Mouse (Mus musculus): ENCODE data around the gene Plekha8.

The Plekha8 gene

DNA sequence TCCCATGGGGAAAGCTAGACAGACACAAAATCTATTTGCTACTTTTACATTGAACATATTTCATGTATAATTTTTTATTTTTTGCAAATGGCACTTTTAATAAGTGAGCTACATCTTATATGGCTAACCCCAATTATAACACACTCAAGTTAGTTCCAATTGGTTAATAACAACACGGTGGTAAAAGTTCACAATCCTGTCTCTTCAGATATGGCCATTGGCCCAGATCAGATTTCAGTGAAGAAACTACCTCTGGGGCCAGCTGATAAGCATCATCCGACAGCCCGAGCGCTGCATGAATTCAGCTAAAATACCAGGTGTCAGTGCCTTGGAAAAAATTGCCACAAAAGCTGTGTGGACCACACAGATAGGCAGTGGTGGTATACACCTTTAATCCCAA lies 7.2 kb upstream of the Plekha8 start:
- DNase-seq: no peak

DNA sequence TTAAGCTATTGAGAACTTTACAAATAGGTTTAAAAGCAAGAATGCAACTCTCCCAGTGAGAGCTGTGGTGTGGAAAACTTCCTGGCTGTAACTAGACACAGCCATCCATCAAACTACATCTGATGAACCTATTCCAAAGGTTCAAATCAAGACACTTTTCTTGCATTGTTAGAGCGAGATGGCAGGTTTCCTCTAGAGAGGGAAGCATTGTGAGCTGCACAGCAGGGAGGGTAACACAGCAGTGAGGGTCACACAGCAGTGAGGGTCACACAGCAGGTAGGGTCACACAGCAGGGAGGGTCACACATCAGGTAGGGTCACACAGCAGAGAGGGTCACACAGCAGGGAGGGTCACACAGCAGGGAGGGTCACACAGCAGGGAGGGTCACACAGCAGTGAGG lies 6.7 kb upstream of the Plekha8 start:
- DNase-seq: no peak

DNA sequence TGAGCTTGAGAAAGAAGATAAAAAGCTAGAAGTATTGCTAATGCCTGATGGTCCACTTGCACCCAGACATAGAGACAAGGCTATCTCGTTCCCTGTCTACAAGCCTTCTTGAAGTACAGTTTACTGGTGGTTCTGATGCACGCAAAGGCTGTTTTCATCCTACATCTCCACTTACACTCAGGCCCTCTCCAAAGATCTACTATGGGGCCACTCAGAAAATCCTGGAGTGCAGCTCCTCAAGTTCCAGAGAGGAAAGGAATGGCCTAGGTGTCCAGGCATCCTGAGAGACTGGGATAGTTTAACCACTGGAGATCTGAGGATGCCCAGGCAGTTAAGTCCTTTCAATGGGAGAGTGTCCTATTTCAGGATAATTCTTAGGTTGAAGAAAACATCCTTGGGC lies 4.2 kb upstream of the Plekha8 start:
- DNase-seq: no peak

DNA sequence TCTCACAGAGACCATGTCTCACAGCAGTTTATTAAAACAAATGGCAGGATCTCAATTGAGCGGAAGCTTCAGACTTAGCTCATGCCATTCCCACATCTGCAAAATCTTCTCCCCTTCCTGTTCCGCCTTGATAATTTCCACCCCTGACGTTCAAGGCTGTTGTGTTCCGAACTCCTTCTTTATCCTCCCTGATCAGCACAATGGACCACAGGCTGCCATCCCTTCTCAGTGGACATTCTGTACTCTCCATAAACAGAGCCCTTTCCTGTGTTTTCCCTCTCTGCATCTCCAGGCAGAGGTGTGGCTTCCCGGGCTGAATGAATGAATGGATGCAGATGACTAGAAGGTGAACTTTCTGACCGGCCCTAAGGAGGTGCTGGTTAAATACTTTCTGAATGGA lies 3.1 kb upstream of the Plekha8 start:
- no peak for DNase-seq

DNA sequence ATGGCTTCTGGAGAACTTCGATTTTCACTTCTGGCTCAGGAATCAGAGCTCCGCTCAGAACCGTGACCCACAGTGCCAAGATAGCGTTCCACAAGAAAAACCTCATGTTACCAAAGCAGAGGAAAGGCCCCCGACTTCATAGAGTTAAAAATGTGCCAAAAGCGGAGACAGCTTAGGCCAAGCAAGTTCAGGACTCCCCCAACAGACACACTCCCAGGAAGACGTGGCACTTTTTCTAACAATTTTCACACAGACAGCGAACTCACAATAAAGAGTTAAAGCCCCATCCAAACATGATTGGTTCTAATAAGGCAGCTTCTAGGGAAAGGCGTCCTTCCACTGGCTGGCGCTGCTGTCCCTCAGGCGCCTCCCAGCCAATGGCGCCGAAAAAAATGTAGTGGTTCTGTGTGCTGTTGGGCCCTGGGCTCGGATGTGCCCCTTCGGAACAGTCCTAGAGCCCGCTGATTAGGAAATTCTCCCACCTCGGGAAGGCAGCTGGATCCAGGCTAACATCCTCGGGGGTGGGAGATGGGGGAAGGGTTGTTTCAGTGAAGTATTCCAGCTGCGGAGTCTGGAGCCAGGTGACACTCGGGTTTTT lies 1.9 kb upstream of the Plekha8 start:
- DNase-seq: peak; percentile 83

DNA sequence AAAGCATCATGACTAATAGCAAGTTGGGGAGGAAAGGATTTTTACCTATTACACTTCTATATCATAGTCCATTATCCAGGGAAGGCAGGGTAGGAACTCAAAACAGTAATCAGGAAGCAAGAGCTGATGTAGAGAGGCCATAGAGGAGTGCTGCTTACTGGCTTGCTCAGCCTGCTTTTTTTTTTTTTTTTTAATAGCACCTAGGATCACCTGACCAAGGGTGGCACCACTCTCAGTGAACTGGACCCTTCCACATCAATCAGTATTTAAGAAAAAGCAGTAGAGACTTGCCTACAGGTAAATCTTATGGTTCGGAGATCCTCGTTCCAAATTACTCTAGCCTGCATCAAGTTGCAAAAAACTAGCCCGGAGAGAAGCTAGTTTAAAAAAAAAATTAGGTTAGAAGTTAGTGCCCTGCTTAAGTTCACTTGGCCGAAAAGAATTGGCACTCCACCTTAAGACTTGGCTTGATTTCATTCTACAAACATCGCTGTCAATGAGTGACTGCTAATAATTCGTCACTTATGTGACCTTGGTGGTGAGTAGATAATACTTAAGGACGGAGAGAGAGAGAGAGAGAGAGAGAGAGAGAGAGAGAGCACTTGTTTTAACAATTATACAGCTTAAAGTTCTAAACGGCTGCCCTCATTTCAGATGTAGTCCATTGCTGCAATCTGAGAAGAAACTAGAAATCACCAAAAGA lies 994 bp upstream of the Plekha8 start:
- no peak for DNase-seq

DNA sequence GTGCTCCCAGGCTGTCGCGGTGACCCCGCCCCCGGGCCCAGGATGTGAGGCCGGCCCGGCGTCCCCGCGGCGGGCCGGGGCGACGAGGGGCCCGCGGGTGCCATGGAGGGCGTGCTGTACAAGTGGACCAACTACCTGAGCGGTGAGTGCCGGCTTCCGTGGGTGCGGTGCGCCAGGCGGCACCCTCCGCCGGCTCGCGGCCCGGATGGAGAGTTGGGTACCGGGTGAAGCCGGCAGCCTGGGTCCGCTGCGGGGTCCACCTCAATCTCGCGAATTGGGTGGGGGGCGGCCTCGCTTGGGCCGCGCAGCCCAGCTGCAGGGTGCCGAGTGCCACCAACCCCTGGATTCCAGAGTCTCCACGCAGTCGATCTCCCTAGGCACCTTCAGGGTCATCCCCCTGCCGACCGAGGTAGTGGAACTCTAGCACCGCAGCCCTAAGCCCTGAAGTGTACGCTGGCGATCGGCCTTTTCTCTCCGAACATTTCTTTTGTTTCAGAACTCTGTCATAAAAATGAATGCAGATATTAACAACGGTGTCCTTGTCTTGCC lies 493 bp downstream of the Plekha8 start:
- DNase-seq: no peak

DNA sequence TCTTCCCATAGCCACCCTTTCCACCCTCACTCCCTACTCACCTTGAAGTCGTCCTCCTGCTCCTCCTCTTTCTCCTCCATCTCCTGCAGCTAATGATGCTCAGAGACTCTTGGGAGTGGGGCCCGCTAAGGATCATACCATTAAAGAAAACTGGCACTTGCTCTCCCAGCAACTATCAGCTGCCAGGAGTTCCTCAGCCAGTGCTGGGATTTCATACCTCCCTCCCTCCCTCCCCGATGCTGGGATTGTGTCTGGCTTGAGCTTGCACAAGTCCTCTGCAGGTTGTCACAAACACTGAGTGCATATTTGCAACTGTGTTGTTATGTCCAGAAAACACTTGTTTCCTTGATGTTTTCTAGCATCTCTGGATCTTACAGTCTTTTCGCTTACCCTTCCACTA lies 2.3 kb downstream of the Plekha8 start, which contains the start of gene Fkbp14:
Fkbp14 (minus strand) TSS at position 101 of the 400 bp plus-strand sequence.
- DNase-seq: no peak

DNA sequence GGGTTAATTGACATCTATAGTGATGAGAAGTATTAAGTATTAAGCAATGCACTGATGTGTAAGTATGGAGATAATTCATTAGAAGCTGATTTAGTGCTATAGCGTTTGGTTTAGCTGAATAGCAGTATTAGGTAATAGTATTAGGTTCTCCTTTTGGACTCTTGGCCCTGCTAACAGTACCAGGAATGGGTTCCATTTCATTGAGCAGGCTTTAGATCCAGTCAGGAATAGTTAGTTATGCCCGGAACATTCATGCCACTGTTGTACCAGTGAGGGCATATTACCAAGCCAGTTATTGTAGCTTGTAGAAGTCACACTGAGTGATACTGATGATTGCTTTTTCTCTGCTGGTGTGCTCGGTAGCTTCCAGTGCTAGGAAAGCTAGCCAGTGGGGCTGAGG lies 2.8 kb downstream of the Plekha8 start:
- no peak for DNase-seq

DNA sequence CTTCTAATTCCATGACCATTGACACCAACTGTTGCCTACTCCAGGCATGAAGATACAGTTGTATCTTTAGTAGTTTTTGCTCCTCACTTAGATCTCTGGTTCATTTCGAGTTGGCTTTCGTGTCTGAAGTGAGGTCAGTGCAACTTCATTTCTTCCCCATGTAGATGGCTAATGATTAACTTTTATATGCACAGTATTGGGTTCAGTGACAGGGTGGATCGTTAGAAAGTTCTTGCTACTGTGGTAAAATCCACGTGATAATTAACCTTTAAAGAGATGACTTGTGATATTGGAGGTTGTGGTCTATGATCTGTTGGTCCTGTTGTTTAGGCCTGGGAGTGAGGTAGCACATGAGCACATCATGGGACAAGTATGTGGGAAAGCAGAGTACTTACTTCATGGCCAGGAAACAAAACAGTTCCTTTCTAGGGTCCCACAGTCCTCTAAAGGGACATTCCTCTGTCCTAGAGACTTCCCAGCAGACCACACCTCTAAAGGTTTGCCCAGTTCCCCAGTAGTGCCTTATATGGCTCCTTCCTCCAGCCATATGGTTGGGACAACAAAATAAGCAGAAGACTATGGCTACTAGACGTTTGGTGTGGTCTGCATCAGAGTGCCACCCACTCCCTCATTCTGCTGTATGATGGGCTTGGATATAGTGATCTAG lies 5.9 kb downstream of the Plekha8 start:
- DNase-seq: no peak

DNA sequence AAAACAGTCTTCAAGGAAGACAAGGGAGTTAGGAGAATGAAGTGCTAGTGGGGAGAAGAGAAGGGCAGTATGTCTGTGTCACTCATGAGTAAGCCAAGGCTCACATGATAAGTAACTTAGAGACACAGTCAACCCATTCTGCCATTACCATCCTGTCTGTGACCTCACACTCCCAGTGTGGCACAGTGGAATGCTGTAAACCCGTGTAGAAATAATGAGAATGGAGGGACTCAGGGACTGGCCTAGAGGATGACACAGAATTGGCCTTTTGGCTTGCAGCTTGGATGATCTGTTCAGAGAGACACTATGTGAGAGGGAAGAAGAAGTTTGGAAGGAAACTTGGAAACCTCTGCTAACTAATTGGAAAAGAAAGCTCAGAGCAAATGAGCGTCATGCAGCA lies 8.0 kb downstream of the Plekha8 start:
- no peak for DNase-seq

DNA sequence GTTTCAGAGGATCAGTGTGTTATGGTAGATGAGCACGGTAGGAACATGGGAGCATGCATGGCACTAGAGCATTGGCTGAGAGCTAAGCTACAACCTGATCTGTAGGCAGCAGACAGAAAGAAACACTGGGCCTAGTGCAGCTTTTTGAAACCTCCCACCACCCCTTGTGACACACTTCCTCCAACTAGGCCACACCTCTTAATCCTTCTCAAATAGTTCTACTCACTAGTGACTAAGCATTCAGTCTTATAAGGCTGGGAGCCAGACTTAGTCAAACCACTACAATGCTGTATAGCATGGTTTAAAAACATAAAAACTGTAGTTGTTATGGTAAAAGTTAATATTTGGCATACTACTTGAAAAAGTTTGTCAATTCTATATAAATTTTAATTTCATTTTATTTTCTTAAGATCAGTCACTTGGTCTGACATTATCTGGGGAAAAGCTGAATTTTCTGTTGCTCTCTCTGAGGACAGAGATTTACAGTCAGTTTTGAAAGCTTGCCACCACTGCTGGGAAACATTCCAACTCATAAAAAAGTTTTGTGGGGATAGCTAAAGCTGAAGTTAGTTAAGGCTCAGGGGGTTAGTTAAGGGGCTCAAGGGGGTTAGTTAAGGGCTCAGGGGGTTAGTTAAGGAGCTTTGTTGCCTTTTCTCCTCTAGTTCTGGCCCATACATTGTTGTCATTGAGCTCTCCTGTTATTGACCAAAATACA lies 9.2 kb downstream of the Plekha8 start:
- DNase-seq: no peak

DNA sequence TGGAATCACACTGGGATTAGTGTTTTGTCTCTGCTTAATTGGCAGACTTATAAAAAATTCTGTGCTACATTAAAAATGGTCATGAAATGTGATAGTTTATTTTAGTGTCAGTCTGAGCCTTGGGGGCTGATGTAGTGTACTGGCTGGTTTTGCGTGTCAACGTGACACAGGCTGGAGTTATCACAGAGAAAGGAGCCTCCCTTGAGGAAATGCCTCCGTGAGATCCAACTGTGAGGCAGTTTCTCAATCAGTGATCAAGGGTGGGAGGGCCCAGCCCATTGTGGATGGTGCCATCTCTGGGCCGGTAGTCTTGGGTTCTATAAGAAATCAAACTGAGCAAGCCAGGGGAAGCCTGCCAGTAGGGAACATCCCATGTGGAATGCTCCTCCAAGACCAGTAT lies 11.3 kb downstream of the Plekha8 start:
- no peak for DNase-seq

DNA sequence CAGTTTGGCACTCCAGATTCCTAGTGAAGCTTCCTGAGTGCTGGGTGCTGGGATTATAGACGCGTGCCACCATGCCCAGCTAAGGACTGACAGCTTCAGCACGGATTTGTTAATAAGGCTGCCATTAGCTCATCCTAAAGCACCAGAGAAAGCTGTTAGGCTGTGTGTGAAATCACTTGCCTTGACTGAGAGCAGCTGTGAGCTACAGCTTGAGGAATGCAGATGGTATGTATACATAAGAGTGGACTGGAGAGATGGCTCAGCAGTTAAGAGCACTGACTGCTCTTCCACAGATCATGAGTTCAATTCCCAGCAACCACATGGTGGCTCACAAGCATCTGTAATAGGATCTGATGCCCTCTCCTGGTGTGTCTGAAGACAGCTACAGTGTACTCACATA lies 22.5 kb downstream of the Plekha8 start:
- no peak for DNase-seq

DNA sequence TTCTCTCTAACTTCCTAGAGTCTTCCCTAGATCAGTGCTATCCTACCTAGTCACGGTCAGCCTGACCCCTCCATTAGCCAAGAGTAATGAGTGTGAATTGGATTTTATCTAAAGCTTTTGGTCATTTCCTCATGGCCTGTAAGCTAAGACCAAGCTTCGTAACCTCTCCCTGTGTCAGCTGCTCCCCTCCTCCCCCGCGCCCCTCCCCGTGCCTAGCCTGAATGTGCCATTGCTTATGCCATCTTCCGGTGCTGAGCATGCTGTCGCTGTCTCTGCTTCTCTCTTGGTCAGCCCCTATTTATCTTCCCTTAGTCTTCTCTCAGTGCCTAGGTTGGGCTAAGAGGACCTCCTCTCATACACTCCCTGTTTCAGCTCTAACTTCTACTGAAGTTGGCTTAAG lies 24.6 kb downstream of the Plekha8 start:
- no peak for DNase-seq

DNA sequence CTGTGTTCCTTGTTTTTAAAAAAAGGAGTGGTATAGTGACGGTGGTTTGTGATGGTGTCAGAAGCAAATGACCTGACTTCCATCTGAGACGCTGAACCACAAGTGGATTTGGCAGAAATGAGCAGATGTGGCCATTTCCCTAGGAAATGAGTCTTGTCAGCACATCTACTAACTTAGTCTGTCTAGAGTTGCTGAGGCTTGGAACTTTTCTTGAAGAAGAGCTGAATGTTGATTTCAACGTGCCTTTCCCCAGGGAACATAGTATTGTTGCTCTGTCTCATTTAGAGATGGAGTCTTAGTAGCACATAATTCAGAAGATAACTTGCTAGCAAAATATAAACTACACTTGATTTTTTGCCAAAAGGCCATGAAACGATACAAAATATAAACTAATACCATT lies 25.4 kb downstream of the Plekha8 start:
- DNase-seq: no peak

DNA sequence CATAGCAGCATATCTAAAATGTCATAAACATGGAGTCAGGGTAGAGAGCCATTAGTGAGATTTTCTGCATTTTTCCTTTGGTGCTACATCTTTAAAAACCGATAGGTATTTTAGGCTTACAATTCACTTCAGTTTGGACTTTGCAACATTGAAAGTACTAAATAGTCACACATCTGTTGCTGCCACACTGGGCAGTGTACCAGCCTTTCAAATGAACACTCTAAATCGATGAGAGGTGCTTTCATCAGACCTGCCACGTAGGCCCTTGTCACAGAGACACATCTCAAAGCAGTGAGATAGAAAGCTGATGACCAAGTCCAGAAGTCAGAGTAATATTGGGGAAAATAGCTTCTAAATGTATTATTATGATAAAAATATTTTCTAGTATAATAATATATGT lies 33.5 kb downstream of the Plekha8 start:
- DNase-seq: no peak

DNA sequence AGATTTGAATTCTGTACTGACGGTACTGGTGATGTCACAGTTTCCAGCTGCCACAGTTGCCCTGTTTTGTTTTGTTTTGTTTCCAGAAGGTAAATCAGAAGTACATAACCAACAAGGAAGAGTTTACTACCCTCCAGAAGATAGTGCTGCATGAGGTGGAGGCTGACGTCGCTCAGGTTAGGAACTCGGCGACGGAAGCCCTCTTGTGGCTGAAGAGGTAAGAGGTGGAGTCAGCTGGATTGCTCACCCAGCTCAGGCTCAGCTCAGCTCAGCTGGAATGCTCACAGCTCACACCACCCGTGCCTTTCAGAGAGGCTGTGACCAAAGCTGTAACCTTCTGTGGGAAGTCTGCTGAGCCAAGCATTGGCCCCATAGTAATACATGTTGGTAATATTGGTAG lies 34.8 kb downstream of the Plekha8 start:
- DNase-seq: peak; percentile 27

DNA sequence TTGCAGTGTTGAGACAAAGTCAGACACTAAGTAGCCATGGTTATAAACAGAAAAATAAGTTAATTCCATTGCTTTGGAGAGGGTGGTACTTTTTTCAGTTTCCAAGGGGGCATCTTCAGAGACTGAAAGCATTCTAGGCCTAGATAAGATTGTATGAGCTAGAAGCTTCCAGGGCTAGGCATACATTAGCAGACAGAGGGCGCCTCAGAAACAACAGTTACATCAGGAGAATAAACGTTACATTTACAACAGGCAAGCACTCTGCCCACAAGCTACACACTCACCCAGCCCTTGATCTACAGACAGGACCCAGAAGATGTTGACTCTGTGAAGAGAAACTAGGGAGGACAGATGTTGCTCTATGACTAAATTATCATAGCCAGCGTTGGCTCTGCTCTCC lies 36.6 kb downstream of the Plekha8 start:
- DNase-seq: no peak

DNA sequence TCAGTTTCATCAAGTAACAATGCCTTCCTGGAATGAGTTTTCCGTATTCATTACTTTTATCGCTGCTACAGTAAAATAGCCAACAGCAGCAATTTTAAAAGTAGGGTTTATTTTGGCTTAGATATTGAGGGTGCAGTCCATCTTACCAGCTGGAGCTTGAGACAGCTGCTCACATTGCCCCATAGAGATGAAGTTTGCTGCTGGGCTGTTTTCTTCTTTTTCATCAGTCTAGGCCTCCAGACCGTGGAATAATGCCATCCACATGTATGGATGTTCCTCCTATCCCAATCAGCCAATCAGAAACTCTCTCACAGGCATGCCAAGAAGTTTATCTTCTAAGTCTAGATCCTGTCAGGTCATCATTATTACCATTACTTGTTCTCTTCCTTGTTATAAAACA lies 45.0 kb downstream of the Plekha8 start:
- DNase-seq: no peak

DNA sequence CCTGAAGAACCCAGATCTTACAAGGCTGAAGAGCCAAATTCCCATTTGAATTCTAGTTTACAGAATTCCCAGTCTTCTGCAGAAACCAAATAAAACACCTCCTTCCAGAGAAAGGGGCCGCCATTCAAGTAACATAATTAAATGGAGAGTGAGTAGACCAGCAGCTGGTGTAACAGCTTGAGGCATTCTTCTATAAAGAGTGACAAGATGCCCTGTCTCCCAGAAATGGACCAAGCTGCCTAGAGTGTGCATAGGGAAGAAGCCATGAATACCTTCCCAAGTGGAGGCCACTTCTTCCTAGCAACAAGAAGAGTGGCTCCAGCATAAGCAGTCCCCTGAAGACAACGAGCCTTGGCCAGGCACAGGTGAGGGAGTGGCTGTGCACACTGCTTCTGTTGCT lies 47.0 kb downstream of the Plekha8 start:
- no peak for DNase-seq

DNA sequence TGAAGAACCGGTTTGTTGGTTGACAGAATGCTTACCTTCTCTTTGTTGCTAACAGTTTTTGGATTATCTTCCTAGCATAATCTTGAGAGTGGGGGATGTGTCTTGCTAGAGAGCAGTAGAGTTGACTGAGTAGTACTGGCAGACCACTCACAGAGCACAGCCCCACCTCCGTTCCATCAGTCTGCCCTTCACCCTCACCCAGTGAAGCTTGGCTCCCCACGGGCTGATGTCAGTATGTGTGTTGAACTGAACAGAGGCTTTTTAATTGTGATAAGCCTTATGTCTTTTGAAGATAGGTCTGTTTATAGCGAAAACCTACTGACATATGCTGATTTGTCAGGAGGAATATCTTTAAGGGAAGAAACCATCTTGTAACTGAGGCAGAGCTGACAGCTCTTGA lies 48.3 kb downstream of the Plekha8 start:
- no peak for DNase-seq

DNA sequence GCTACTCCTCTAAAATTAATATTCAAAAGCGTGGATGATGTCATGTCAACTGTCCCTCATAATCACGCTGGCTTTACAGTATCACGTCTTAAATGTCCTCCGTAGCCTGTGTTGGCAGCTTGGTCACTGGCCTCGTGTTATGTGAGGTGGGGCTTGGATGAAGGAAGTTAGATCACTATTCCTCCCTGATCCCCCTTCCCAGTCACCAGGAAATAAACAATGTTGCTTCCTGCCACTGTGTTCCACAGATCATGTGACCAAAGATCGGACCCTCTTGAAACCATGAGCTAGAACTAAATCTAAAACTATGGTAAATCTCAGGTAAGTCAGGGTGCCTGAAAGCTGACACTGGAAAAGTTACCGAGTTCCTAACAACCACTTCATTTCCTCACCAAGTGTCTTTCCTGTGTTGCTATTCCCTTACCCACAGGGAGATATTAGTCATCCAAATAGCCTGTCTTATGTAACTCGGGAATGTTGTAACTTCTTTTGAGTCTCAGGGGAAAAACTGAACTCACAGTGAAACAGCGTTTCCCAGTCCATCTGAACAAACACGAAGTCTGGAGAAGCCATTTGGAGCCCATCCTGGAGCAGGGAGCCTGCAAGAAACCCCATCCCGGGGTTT lies 60.7 kb downstream of the Plekha8 start:
- DNase-seq: no peak
